Mouse (Mus musculus): ENCODE measurements around the gene Rpl23a. TPM values are rescaled to one million over a fixed set of nuclear protein-coding genes. Genes with fewer than 3 reads are reported as not detected.

Gene Rpl23a
- polyA plus RNA-seq, 1 experiment = 345 TPM

DNA sequence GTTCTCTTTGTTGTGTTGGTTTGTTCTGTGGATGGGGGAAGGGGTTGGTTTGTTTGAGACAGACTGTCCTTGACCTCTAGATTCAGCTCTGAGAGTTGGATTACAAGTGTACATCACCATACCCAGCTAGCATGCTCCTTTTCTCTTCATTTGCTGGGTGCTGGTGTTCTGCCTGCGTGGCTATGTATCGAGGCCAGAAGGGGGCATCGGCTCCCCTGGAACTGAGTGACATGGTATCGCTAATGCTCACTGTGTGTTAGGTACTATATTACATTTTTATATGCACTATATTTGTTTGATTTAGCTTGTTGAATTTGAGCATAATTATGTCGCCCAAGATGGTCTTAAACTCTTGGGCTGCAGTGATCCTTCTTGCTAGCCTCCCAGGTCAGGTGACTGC lies 37.2 kb downstream of the Rpl23a start:
- TF ChIP-seq GATA1 (IDR thresholded peaks at IDR 0.05; ENCODE audit: low read length) = no peak

DNA sequence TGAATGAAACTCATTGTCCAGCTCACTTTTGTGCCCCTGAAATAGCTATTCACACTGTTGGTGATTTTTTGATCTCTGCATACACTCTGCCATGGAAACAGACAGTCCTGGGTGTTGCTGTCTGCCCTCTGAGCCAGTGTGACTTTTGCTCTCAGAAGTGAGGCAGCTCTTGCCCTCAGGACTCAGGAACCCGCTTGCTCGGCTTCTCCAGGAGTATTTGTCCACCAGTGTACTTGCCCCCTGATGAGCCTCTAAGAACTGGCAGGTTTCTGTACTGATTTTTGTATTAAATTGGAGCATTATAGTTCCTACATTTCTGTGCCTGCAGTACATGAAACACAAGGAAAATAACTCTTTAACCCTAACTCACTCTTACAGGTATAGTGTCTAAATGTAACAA lies 39.9 kb downstream of the Rpl23a start:
- TF ChIP-seq GATA1 (IDR thresholded peaks at IDR 0.05; ENCODE audit: low read length) = no peak

DNA sequence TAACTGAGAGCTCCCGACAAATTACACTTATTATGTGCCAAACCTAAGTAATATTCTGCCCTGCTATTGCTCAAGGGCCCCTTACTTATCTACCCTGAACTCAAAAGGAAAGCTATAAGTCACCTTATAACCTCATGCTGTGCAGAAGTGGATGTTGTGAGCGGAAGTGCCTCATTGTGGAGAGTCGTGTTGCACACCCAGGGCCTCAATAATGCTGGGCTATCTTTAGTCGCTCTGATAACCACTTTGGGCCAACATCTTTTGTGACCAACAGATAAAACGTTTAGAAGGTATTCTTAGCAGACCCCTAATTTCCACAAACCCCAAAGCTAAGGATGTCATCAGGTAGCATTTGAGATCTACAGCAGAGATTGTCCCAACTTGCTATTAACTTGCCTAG lies 42.7 kb downstream of the Rpl23a start:
- TF ChIP-seq GATA1 (IDR thresholded peaks at IDR 0.05; ENCODE audit: low read length) = peak; percentile 52

DNA sequence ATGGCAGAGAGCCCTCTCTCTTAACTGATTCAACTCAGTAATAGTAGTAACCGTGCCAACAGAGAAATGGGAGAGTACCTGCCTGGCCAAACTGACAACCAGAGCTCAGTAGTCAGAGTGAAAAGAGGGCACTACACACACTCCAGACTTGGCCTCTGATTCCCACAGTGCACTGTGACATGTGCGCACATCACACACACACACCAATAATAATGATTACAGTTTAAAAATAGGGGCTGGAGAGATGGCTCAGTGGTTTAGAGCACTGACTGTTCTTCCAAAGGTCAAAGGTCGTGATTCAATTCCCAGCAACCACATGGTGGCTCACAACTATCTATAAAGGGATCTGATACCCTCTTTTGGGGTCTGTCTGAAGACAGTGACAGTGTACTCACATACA lies 45.4 kb downstream of the Rpl23a start:
- no peak for TF ChIP-seq GATA1 (IDR thresholded peaks at IDR 0.05; ENCODE audit: low read length)

DNA sequence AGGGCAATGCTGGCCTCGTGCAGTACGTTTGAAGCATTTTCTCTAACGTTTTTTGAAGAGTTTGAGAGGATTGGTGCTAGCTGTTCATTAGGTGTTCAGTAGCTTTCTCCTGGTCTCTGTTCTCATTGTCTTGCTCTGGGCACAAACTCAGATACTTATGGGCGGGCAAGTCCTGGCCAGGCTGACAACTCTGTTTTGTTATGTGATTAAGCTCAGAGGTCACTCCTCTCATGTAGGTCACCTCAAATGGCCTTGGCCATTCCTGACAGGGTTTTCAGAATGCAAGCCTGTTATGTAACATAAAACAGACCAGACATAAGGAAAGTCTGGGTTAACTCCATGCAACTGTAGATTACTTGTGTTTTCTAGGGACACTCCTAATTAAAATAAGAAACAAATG lies 45.8 kb downstream of the Rpl23a start:
- no peak for TF ChIP-seq GATA1 (IDR thresholded peaks at IDR 0.05; ENCODE audit: low read length)

DNA sequence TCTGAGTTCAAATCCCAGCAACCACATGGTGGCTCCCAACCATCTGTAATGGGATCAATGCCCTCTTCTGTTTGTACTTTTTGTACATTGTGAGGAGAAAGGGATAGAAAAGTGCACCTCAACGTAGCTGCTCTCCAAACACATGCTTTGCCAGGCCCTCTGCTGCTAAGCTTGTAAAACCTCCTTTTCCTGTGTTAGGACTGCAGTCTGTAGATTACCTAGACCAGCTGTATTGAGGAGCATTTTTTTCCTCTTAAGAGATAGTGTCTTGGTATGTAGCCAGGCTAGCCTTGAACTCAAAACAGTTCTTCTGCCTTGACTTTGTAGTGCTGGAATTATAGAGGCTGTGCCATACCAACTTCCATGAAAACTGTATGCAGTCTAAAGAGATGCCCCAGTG lies 47.3 kb downstream of the Rpl23a start:
- no peak for TF ChIP-seq GATA1 (IDR thresholded peaks at IDR 0.05; ENCODE audit: low read length)

DNA sequence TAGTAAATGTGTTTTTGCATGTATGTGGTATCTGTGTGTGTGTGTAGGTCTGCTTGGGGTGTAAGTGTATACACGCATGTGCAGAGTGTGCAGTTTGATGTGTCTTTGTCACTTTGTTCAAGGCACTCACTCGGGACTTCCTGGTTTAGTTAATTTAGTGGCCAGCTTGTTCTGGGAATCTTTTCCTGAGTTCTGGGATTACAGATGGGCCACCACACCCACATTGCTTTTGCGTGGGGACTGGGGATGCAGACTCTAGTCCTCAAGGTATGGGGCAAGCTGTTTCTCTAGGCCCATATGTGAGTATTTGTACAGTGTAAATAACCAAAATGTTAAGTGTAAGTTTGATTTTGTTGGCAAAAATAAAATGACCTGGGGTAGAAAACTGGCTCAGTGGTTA lies 49.0 kb downstream of the Rpl23a start:
- no peak for TF ChIP-seq GATA1 (IDR thresholded peaks at IDR 0.05; ENCODE audit: low read length)

DNA sequence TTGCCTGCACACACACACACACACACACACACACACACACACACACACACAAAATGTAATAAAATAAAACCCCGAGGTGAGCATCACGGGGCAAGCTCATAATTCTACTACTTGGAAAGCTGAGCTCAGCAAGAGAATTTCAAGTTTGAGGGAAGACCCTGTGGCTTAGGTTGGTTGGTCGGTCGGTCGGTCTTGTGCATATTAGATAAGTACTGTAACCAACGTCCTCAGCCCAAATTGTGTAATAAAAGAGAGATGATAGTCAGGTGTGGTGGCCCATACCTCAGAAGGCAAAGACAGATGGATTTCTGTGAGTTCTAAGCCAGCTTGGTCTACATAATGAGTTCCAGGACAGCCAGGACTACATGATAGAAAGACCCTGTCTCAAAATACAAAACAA lies 49.5 kb downstream of the Rpl23a start:
- no peak for TF ChIP-seq GATA1 (IDR thresholded peaks at IDR 0.05; ENCODE audit: low read length)

Other genes with a start within 250 kb of the Rpl23a start
- 111 and 154 TPM in 2 replicates for gene Phf12, start 200.8 kb downstream of the Rpl23a start, polyA plus RNA-seq (2012)
- 11.8 and 15.2 TPM in 2 replicates for gene Dhrs13, start 151.3 kb downstream of the Rpl23a start, polyA plus RNA-seq (2012)
- 18.9 and 20.8 TPM in 2 replicates for gene Flot2, start 145.7 kb downstream of the Rpl23a start, polyA plus RNA-seq (2012)
- 6.1 and 8.8 TPM in 2 replicates for gene Eral1, start 103.2 kb downstream of the Rpl23a start, polyA plus RNA-seq (2012)
- 24.2 and 24.7 TPM in 2 replicates for gene Fam222b, start 88.9 kb downstream of the Rpl23a start, polyA plus RNA-seq (2012)
- 23.6 and 25.9 TPM in 2 replicates for gene Traf4, start 18.0 kb downstream of the Rpl23a start, polyA plus RNA-seq (2012)
- gene Nek8, start 6.9 kb downstream of the Rpl23a start, polyA plus RNA-seq (2012) = 6.0 TPM in 2 replicates
- 90.9 and 118 TPM in 2 replicates for gene Tlcd1, start 6.9 kb downstream of the Rpl23a start, polyA plus RNA-seq (2012)
- 1.2 and 1.4 TPM in 2 replicates for gene Rab34, start 4.8 kb upstream of the Rpl23a start, polyA plus RNA-seq (2012)
- gene Proca1, start 9.8 kb upstream of the Rpl23a start, polyA plus RNA-seq (2012) = not detected in 2 replicates
- 2.5 and 8.6 TPM in 2 replicates for gene Sdf2, start 62.2 kb upstream of the Rpl23a start, polyA plus RNA-seq (2012)
- gene Supt6, start 62.4 kb upstream of the Rpl23a start, polyA plus RNA-seq (2012) = 96.8 and 108 TPM in 2 replicates
- gene 2610507B11Rik, start 78.2 kb upstream of the Rpl23a start, polyA plus RNA-seq (2012) = 41.3 and 62.1 TPM in 2 replicates
- not detected in 2 replicates for gene BC030499, start 107.3 kb upstream of the Rpl23a start, polyA plus RNA-seq (2012)
- 28.8 and 67.9 TPM in 2 replicates for gene Spag5, start 117.9 kb upstream of the Rpl23a start, polyA plus RNA-seq (2012)
- 3.5 and 6.2 TPM in 2 replicates for gene Aldoc, start 139.4 kb upstream of the Rpl23a start, polyA plus RNA-seq (2012)
- gene Pigs, start 144.8 kb upstream of the Rpl23a start, polyA plus RNA-seq (2012) = 50.2 and 84.3 TPM in 2 replicates
- gene Unc119, start 159.9 kb upstream of the Rpl23a start, polyA plus RNA-seq (2012) = 28.0 and 37.7 TPM in 2 replicates
- not detected in 2 replicates for gene Foxn1, start 203.0 kb upstream of the Rpl23a start, polyA plus RNA-seq (2012)
- not detected in 2 replicates for gene Slc13a2, start 238.6 kb upstream of the Rpl23a start, polyA plus RNA-seq (2012)